Mouse (Mus musculus) bone marrow macrophage, adult 2 months (primary cell): ENCODE data around the gene Tmem39a. TPM values are rescaled to one million over a fixed set of nuclear protein-coding genes. Genes with fewer than 3 reads are reported as not detected.

Experiments
- H3K27ac ChIP-seq: 2 replicates; pipeline ENCODE4 v1.5.1; 2012; ENCODE audit warnings: low read depth, low read length; ENCODE audit not compliant: insufficient read depth
- H3K4me1 ChIP-seq: 2 replicates; pipeline ENCODE4 v1.6.1; 2012; ENCODE audit warnings: low read length; ENCODE audit not compliant: control insufficient read depth, insufficient read depth
- H3K4me3 ChIP-seq: 2 replicates; pipeline ENCODE4 v1.5.1; 2012; ENCODE audit warnings: mild to moderate bottlenecking, low read length, moderate library complexity; ENCODE audit not compliant: insufficient read depth
- CTCF ChIP-seq: IDR thresholded peaks from 2 replicates; pipeline ENCODE4 v1.5.1; 2012; ENCODE audit warnings: low read depth, mild to moderate bottlenecking, low read length, moderate library complexity
- POLR2A ChIP-seq: IDR thresholded peaks from 2 replicates; pipeline ENCODE4 v1.6.1; 2012; ENCODE audit warnings: mild to moderate bottlenecking, low read depth, low read length, borderline replicate concordance
- polyA plus RNA-seq: library from polyadenylated mRNA; stranded (reverse); fragments of >200 nt; gene quantifications from 2 replicates; pipeline ENCODE4 v1.2.4, GENCODE M21; 2012; ENCODE audit not compliant: missing spikeins, insufficient read depth, insufficient read length

Gene Tmem39a
- polyA plus RNA-seq, 1 experiment: 25.9 TPM

DNA sequence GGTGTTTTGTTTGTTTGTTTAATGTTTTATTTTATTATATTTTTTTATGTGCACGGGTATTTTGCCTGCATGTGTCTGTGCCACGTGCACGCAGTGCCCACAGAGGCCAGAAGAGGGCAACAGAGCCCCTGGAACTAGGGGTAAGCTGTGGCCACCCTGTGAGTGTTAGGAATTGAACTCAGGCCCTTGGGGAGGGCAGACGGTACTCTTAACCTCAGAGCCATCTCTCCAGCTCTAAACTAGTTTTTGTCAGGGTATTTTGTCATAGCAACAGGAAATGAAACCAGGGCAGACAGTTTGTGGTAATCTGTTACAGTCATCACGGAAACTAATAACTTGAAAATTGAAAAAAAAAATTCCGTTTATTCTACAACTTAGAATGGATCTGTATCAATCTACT, 73.6 kb downstream of the Tmem39a start:
- H3K4me3 ChIP-seq: no peak overlapping the region
- peaks cover 13% of the 10 kb centered on the region for H3K4me1 ChIP-seq
- TF ChIP-seq CTCF: peak; percentile 72
- TF ChIP-seq POLR2A: no peak
- H3K27ac ChIP-seq: no peak overlapping the region

GRCm38 (mm10) chr16:38635833-38636390, 77.4 kb downstream of the Tmem39a start:
- Histone ChIP-seq H3K27ac (no peak overlapping the region), H3K4me1 (peaks cover 13% of the 10 kb centered on the region), H3K4me3 (no peak overlapping the region)
- TF ChIP-seq POLR2A (no peak), CTCF (no peak)

GRCm38 (mm10) chr16:38636682-38637081, 78.2 kb downstream of the Tmem39a start:
- no peak for TF ChIP-seq POLR2A
- TF ChIP-seq CTCF: no peak
- Histone ChIP-seq H3K27ac (no peak overlapping the region), H3K4me3 (no peak overlapping the region), H3K4me1 (peaks cover 13% of the 10 kb centered on the region)

GRCm38 (mm10) chr16:38637085-38637484, 78.6 kb downstream of the Tmem39a start:
- no peak overlapping the region for H3K27ac ChIP-seq
- no peak overlapping the region for H3K4me3 ChIP-seq
- TF ChIP-seq CTCF: no peak
- H3K4me1 ChIP-seq: peaks cover 13% of the 10 kb centered on the region

Other genes with a start within 250 kb of the Tmem39a start
- not detected in 2 replicates for gene Maats1, start 216.6 kb upstream of the Tmem39a start, polyA plus RNA-seq
- 115 and 119 TPM in 2 replicates for gene Cox17, start 211.7 kb upstream of the Tmem39a start, polyA plus RNA-seq
- not detected in 2 replicates for gene Gm21987, start 211.7 kb upstream of the Tmem39a start, polyA plus RNA-seq
- not detected in 2 replicates for gene Popdc2, start 196.5 kb upstream of the Tmem39a start, polyA plus RNA-seq
- not detected in 2 replicates for gene Pla1a, start 125.6 kb upstream of the Tmem39a start, polyA plus RNA-seq
- 32.8 and 38.1 TPM in 2 replicates for gene Adprh, start 106.0 kb upstream of the Tmem39a start, polyA plus RNA-seq
- 7.7 and 8.9 TPM in 2 replicates for gene Cd80, start 103.1 kb upstream of the Tmem39a start, polyA plus RNA-seq
- gene Timmdc1, start 36.0 kb upstream of the Tmem39a start, polyA plus RNA-seq: 11.9 and 13.1 TPM in 2 replicates
- gene Poglut1, start 8.4 kb upstream of the Tmem39a start, polyA plus RNA-seq: 26.0 and 28.2 TPM in 2 replicates
- gene Arhgap31, start 154.6 kb downstream of the Tmem39a start, polyA plus RNA-seq: 29.1 and 36.1 TPM in 2 replicates
- 8.9 and 9.8 TPM in 2 replicates for gene B4galt4, start 183.6 kb downstream of the Tmem39a start, polyA plus RNA-seq
- not detected in 2 replicates for gene Upk1b, start 241.6 kb downstream of the Tmem39a start, polyA plus RNA-seq